Mouse (Mus musculus): ENCODE measurements around the gene Col6a3. TPM values are rescaled to one million over a fixed set of nuclear protein-coding genes. Genes with fewer than 3 reads are reported as not detected.

Gene Col6a3
- polyA plus RNA-seq, 1 experiment from 2014 or later: 324 TPM

DNA sequence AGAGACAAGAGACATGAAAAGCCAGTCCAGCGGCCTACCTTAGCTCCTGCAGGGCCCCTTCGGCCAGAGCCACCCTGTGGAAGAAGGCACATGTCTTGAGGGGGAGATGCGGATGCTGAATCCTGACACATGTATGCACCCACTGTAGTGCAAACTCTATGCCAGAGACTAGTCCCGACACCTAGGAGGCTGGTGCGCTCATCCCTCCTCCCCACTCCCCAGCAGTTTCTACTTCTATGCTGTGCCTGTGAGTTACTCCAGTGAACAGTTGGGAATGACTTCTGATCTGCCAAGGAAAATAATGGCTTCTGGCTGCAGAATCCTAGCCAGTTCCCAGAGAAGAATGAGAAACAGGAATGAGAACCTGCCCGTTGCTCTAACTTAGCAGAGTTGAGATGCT lies 54.3 kb downstream of the Col6a3 start:
- no peak overlapping the region for H3K9ac ChIP-seq (ENCODE audit: low read depth, low read length)
- no peak overlapping the region for H3K27ac ChIP-seq (replicated peaks; ENCODE audit: low read depth, low read length)
- no peaks in the 10 kb centered on the region for H3K4me1 ChIP-seq (ENCODE audit: control insufficient read depth, insufficient read depth, low read length)
- H3K4me2 ChIP-seq (ENCODE audit: low read depth, low read length): no peak overlapping the region
- H3K9me3 ChIP-seq (ENCODE audit: control insufficient read depth, low read length): 0 out of 2 replicates have a peak, but pooled peaks cover 6% of the 10 kb centered on the region
- no peaks in the 10 kb centered on the region for H3K27me3 ChIP-seq (replicated peaks; ENCODE audit: control insufficient read depth, insufficient read depth, low read length)
- H3K4me3 ChIP-seq (ENCODE audit: low read depth, low read length): no peak overlapping the region
- WGBS: 80% methylated on average over 6 of the region's 6 CpGs
- peaks cover 94% of the 10 kb centered on the region for H3K36me3 ChIP-seq (ENCODE audit: control insufficient read depth, insufficient read depth, low read length)
- peak; percentile 44 for DNase-seq (ENCODE audit: low spot score)
- ATAC-seq (ENCODE audit: low read depth): no peak

DNA sequence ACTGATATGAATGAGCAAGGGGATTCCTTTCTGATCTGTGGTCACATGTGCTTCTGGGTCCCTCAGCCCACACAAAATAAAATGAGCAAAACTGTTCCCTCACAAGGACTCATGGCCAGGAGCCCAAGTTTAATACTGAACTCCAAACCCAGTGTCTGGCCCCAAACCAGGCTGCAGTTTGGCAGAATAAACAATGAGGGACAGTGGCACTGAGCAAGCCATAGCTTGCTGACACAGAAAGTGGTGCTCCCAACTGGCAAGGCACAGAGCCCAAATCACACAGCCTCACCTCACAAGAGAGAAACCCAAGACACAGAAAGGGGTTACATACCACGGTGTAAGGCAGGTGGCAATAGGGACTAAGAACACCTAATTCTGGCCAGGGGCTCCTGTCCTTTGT lies 63.3 kb downstream of the Col6a3 start:
- 100% methylated on average over 1 of the region's 1 CpGs for WGBS
- no peaks in the 10 kb centered on the region for H3K27me3 ChIP-seq (replicated peaks; ENCODE audit: control insufficient read depth, insufficient read depth, low read length)
- DNase-seq (ENCODE audit: low spot score) (no peak), ATAC-seq (ENCODE audit: low read depth) (no peak)
- no peak overlapping the region for H3K4me3 ChIP-seq (ENCODE audit: low read depth, low read length)
- H3K4me1 ChIP-seq (ENCODE audit: control insufficient read depth, insufficient read depth, low read length): 0 out of 2 replicates have a peak, but pooled peaks cover under 1% of the 10 kb centered on the region
- no peak overlapping the region for H3K27ac ChIP-seq (replicated peaks; ENCODE audit: low read depth, low read length)
- H3K36me3 ChIP-seq (ENCODE audit: control insufficient read depth, insufficient read depth, low read length): peaks cover 93% of the 10 kb centered on the region
- no peak overlapping the region for H3K9ac ChIP-seq (ENCODE audit: low read depth, low read length)
- no peaks in the 10 kb centered on the region for H3K9me3 ChIP-seq (ENCODE audit: control insufficient read depth, low read length)
- no peak overlapping the region for H3K4me2 ChIP-seq (ENCODE audit: low read depth, low read length)

DNA sequence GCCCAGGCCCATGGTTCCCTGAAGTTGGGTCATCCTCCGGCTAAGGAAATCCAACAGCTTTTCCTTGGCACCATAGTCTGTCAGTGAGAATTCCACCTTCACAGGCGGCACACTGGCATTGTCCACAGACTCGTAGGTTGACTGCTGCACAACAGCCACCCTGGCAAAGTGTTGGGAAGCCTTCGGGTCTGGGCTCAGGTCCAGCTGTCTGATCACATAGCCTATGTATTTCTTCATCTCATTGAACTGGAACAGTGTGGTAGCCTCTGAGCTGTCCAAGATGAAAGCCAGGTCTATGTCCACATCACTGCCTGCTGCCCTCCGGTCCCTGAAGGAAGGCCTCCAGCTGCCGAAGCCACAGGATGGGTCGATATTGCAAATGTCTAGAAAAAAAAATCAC lies 64.7 kb downstream of the Col6a3 start:
- Histone ChIP-seq H3K4me2 (ENCODE audit: low read depth, low read length) (no peak overlapping the region), H3K27ac (replicated peaks; ENCODE audit: low read depth, low read length) (no peak overlapping the region), H3K4me1 (ENCODE audit: control insufficient read depth, insufficient read depth, low read length) (0 out of 2 replicates have a peak, but pooled peaks cover 4% of the 10 kb centered on the region), H3K9me3 (ENCODE audit: control insufficient read depth, low read length) (no peaks in the 10 kb centered on the region), H3K4me3 (ENCODE audit: low read depth, low read length) (no peak overlapping the region), H3K27me3 (replicated peaks; ENCODE audit: control insufficient read depth, insufficient read depth, low read length) (no peaks in the 10 kb centered on the region), H3K36me3 (ENCODE audit: control insufficient read depth, insufficient read depth, low read length) (peaks cover 91% of the 10 kb centered on the region), H3K9ac (ENCODE audit: low read depth, low read length) (no peak overlapping the region)
- ATAC-seq (ENCODE audit: low read depth) (no peak), DNase-seq (ENCODE audit: low spot score) (no peak)
- WGBS: 95% methylated on average over 7 of the region's 7 CpGs

DNA sequence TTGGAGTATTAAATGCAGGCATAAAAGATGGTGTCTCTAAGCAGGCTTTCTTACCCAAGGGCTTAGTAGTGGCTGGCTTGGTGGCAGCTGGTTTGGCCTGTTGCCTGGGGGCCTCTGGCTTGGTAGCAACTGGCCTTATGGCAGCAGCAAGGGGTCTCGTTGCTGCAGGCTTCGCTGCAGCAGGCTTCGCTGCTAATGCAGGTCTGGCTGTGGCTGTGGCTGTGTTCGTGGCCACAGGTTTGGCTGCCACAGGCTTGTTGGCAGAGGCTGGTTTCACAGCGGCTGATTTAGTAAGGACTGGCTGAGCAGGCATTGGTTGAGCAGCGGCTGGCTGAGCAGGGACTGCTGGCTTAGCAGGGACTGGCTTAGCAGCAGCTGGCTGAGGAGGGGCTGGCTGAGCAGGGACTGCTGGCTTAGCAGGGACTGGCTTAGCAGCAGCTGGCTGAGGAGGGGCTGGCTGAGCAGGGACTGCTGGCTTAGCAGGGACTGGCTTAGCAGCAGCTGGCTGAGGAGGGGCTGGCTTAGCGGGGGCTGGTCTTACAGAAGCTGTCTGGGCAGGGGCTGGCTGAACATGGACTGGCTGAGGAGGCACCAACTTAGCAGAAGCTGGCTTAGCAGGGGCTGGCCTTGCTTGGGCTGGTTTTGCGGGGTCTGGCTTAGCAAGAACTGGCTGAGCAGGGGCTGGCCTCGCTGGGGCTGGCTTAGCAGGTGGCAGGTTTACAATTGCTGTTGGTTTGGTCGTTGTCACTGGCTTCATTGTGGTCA lies 68.1 kb downstream of the Col6a3 start:
- H3K4me2 ChIP-seq (ENCODE audit: low read depth, low read length): no peak overlapping the region
- H3K9me3 ChIP-seq (ENCODE audit: control insufficient read depth, low read length): no peaks in the 10 kb centered on the region
- no peak overlapping the region for H3K9ac ChIP-seq (ENCODE audit: low read depth, low read length)
- peaks cover 10% of the 10 kb centered on the region for H3K4me1 ChIP-seq (ENCODE audit: control insufficient read depth, insufficient read depth, low read length)
- peak overlapping the region; percentile 83 for H3K27ac ChIP-seq (replicated peaks; ENCODE audit: low read depth, low read length)
- DNase-seq (ENCODE audit: low spot score) (peak; percentile 86), ATAC-seq (ENCODE audit: low read depth) (peak; percentile 97)
- H3K36me3 ChIP-seq (ENCODE audit: control insufficient read depth, insufficient read depth, low read length): peaks cover 86% of the 10 kb centered on the region
- H3K27me3 ChIP-seq (replicated peaks; ENCODE audit: control insufficient read depth, insufficient read depth, low read length): no peaks in the 10 kb centered on the region
- H3K4me3 ChIP-seq (ENCODE audit: low read depth, low read length): no peak overlapping the region
- 16% methylated on average over 10 of the region's 10 CpGs for WGBS

DNA sequence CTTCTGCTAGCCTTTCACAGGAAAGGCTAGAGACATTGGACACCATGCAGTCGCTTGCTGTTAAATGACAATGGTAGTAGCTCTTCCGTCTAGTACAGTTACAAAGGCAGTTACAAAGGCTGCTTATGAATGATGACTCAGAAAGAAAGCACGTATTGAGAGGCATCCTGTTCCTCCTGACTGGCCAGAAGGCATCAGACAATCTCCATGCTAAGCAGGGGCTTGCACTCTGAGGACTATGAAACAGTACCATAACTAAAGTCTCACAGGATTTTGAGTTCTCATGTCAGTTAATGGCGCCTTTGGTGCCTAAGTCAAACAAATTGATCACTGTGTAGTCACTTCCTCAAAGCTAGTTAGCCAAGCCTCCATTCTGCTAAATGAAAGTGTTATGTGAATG lies 72.6 kb downstream of the Col6a3 start:
- Histone ChIP-seq H3K4me1 (ENCODE audit: control insufficient read depth, insufficient read depth, low read length) (peaks cover 10% of the 10 kb centered on the region), H3K9ac (ENCODE audit: low read depth, low read length) (no peak overlapping the region), H3K27me3 (replicated peaks; ENCODE audit: control insufficient read depth, insufficient read depth, low read length) (no peaks in the 10 kb centered on the region), H3K9me3 (ENCODE audit: control insufficient read depth, low read length) (no peaks in the 10 kb centered on the region), H3K27ac (replicated peaks; ENCODE audit: low read depth, low read length) (peak overlapping the region; percentile 39; the same call in 1 of the 2 replicates), H3K4me2 (ENCODE audit: low read depth, low read length) (no peak overlapping the region), H3K36me3 (ENCODE audit: control insufficient read depth, insufficient read depth, low read length) (peaks cover 79% of the 10 kb centered on the region), H3K4me3 (ENCODE audit: low read depth, low read length) (no peak overlapping the region)
- ATAC-seq (ENCODE audit: low read depth) (no peak), DNase-seq (ENCODE audit: low spot score) (peak; percentile 19)
- 55% methylated on average over 4 of the region's 4 CpGs for WGBS

DNA sequence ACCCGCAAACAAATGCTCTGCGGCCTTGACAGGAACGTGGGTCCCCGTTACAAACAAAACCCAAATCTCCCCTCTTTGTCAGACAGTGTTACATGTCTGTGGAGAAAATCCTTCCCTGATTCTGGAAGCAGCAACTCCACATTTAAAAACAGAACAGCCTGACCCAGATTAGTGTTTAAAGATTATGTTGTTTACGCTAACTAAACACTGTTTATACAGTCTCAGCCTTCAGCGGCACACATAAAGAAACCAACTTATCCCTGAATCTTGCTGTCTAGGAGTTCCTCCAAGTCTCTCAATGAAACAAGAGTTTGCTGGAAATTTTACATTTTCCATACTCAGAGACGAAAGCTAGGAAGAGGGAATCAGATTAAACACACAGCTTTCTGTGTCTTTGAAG lies 73.7 kb downstream of the Col6a3 start:
- H3K36me3 ChIP-seq (ENCODE audit: control insufficient read depth, insufficient read depth, low read length): peaks cover 74% of the 10 kb centered on the region
- no peak overlapping the region for H3K4me3 ChIP-seq (ENCODE audit: low read depth, low read length)
- ATAC-seq (ENCODE audit: low read depth): peak; percentile 9; the same call in 1 of the 2 replicates
- no peak overlapping the region for H3K4me2 ChIP-seq (ENCODE audit: low read depth, low read length)
- peak; percentile 28 for DNase-seq (ENCODE audit: low spot score)
- WGBS: 62% methylated on average over 7 of the region's 7 CpGs
- no peaks in the 10 kb centered on the region for H3K27me3 ChIP-seq (replicated peaks; ENCODE audit: control insufficient read depth, insufficient read depth, low read length)
- H3K27ac ChIP-seq (replicated peaks; ENCODE audit: low read depth, low read length): peak overlapping the region; percentile 54
- H3K9ac ChIP-seq (ENCODE audit: low read depth, low read length): no peak overlapping the region
- H3K4me1 ChIP-seq (ENCODE audit: control insufficient read depth, insufficient read depth, low read length): peaks cover 7% of the 10 kb centered on the region
- no peaks in the 10 kb centered on the region for H3K9me3 ChIP-seq (ENCODE audit: control insufficient read depth, low read length)

DNA sequence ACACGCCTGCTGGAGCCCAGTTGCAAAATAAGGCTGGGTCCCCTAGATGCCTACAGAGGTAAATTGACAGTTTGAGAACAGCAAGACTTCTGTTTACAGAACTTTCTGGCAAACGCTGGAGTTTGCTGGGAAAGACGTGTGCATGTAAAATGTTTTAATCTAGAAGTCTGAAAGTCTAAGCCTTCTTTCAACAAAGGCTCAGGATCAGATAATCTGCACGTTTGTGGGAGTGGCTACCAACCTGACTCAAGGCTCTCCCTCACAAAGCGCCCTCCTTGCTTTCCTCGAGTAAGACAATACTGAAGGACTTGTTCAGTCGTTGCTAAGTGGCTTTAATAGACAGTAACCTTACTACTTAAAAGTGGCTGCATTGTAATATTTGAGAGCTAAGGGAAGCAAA lies 74.5 kb downstream of the Col6a3 start:
- DNase-seq (ENCODE audit: low spot score) (peak; percentile 62), ATAC-seq (ENCODE audit: low read depth) (no peak)
- Histone ChIP-seq H3K27ac (replicated peaks; ENCODE audit: low read depth, low read length) (no peak overlapping the region), H3K9me3 (ENCODE audit: control insufficient read depth, low read length) (no peaks in the 10 kb centered on the region), H3K4me1 (ENCODE audit: control insufficient read depth, insufficient read depth, low read length) (peaks cover 7% of the 10 kb centered on the region), H3K27me3 (replicated peaks; ENCODE audit: control insufficient read depth, insufficient read depth, low read length) (no peaks in the 10 kb centered on the region), H3K4me2 (ENCODE audit: low read depth, low read length) (no peak overlapping the region), H3K4me3 (ENCODE audit: low read depth, low read length) (no peak overlapping the region), H3K9ac (ENCODE audit: low read depth, low read length) (no peak overlapping the region), H3K36me3 (ENCODE audit: control insufficient read depth, insufficient read depth, low read length) (peaks cover 67% of the 10 kb centered on the region)
- 53% methylated on average over 7 of the region's 7 CpGs for WGBS

DNA sequence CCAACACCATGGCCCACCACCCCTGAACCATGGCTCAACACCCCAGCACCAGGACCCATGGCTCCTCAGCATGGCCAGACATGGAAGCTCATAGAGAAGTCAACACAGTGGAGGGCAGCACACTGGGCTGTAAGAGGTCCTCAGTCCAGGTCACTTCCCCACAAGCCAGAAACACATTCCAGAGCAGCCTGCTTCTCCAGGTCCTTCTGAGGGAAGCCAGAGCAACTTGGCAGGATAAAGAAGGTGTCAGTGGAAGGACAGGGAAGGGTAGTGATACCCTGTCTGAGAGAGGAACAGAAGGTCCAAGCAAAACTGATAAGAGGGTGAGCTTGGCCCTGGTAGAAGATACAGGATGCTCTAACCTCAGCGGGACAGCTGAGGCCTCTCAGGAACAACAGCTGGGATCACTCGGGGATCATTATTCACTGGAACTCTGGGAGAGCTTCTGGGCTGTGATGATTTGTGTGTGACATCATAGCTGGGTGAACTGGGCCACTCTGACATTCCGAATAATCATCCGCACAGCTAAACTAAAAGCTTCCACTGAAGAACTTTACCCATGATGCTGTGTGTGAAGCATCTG lies 85.6 kb downstream of the Col6a3 start:
- Histone ChIP-seq H3K4me2 (ENCODE audit: low read depth, low read length) (no peak overlapping the region), H3K27me3 (replicated peaks; ENCODE audit: control insufficient read depth, insufficient read depth, low read length) (no peaks in the 10 kb centered on the region), H3K4me3 (ENCODE audit: low read depth, low read length) (no peak overlapping the region), H3K27ac (replicated peaks; ENCODE audit: low read depth, low read length) (no peak overlapping the region), H3K9me3 (ENCODE audit: control insufficient read depth, low read length) (no peaks in the 10 kb centered on the region), H3K4me1 (ENCODE audit: control insufficient read depth, insufficient read depth, low read length) (peaks cover 16% of the 10 kb centered on the region), H3K9ac (ENCODE audit: low read depth, low read length) (no peak overlapping the region), H3K36me3 (ENCODE audit: control insufficient read depth, insufficient read depth, low read length) (peaks cover 16% of the 10 kb centered on the region; the same call in 1 of the 2 replicates)
- no peak for ATAC-seq (ENCODE audit: low read depth)
- no peak for DNase-seq (ENCODE audit: low spot score)
- 82% methylated on average over 4 of the region's 4 CpGs for WGBS

Measured in embryonic facial prominence, embryonic 14.5 days (tissue).